Mouse (Mus musculus) hindbrain, embryonic 15.5 days (tissue): Measurements from ENCODE around the gene Mov10l1. TPM values are rescaled to one million over a fixed set of nuclear protein-coding genes. Genes with fewer than 3 reads are reported as not detected.

ENCODE experiments used
- ATAC-seq: fragments of 200-750 bp; cut with Nextera tagmentation; 2 replicates; pipeline ENCODE4 v1.8.0; 2017; ENCODE audit warnings: low read depth, moderate number of reproducible peaks, moderate TSS enrichment; ENCODE audit not compliant: low FRiP score
- H3K27ac ChIP-seq: fragments of 300-500 bp; sonication (generic); replicated peaks from 2 replicates; pipeline ENCODE4 v1.5.1; 2015; ENCODE audit warnings: mild to moderate bottlenecking, inconsistent platforms
- H3K27me3 ChIP-seq: fragments of 300-500 bp; sonication (generic); 2 replicates; pipeline ENCODE4 v1.6.1; 2015; ENCODE audit warnings: control low read depth, inconsistent platforms
- H3K36me3 ChIP-seq: fragments of 300-500 bp; sonication (generic); 2 replicates; pipeline ENCODE4 v1.6.1; 2015; ENCODE audit warnings: control low read depth, inconsistent platforms
- H3K4me1 ChIP-seq: fragments of 300-500 bp; sonication (generic); replicated peaks from 2 replicates; pipeline ENCODE4 v1.6.1; 2015; ENCODE audit warnings: control low read depth, inconsistent platforms
- H3K4me2 ChIP-seq: fragments of 300-500 bp; sonication (generic); 2 replicates; pipeline ENCODE4 v1.6.1; 2015; ENCODE audit warnings: moderate library complexity, mild to moderate bottlenecking, inconsistent platforms
- H3K4me3 ChIP-seq: fragments of 300-500 bp; sonication (generic); 2 replicates; pipeline ENCODE4 v1.5.1; 2015; ENCODE audit warnings: mild to moderate bottlenecking, inconsistent platforms
- H3K9ac ChIP-seq: fragments of 300-500 bp; sonication (generic); 2 replicates; pipeline ENCODE4 v1.6.1; 2015; ENCODE audit warnings: inconsistent platforms
- H3K9me3 ChIP-seq: fragments of 300-500 bp; sonication (generic); 2 replicates; pipeline ENCODE4 v1.6.1; 2016; ENCODE audit warnings: control low read depth, inconsistent platforms
- WGBS: fragments of 180-500 bp; shearing (Covaris S2); methylation state at CpG from one replicate; pipeline ENCODE4 v1.1.7; 2015; 5-methylcytosine and 5-hydroxymethylcytosine counted together
- polyA plus RNA-seq: library from polyadenylated mRNA; unstranded; fragments of >200 nt; fragmentation: Nextera tagmentation; extraction: Ambion mirVana; gene quantifications from 2 replicates; pipeline ENCODE4 v1.2.1, GENCODE M21; 2015

The Mov10l1 gene
- polyA plus RNA-seq, 1 experiment from 2014 or later = not detected

DNA sequence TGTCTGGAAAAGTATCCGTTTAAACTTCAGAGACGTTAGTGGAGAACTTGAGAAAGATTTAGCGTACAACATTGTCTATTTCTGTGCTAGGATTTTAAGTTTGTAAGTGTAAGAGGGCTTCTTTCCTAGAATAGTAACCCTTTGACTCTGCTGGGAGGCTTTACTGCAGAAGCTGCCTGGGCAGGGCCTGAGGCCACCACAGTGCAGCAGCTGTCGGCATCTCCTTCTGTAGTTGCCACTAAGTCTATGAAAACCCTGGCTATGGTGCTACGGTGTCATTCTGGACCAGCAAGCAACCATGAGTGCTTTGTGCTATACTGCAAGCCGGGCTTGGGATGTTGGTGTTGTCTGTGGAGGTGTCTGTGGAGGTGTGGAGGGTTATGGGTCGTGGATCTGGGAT is 37.8 kb downstream of the Mov10l1 start:
- Histone ChIP-seq H3K9me3 (no peaks in the 10 kb centered on the region), H3K27ac (no peak overlapping the region), H3K9ac (no peak overlapping the region), H3K4me1 (no peaks in the 10 kb centered on the region), H3K27me3 (no peaks in the 10 kb centered on the region), H3K4me3 (no peak overlapping the region), H3K4me2 (no peak overlapping the region), H3K36me3 (no peaks in the 10 kb centered on the region)
- WGBS = 90% methylated on average over 7 of the region's 7 CpGs
- ATAC-seq = no peak

DNA sequence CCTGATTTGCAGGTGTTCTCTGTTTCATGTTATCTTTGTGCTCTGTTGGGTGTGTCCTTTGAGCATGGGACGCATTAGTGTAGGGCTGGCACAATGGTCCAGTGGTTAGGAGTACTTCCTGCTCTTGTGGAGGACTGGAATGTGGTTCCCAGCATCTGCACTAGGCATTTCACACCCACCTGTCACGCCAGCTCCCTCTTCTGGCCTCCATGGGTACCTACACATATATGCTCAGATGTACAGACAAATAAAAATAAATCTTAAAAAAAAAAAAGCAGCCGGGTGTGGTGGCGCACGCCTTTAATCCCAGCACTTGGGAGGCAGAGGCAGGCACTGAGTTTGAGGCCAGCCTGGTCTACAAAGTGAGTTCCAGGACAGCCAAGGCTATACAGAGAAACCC is 61.7 kb downstream of the Mov10l1 start:
- no peaks in the 10 kb centered on the region for H3K27me3 ChIP-seq
- no peaks in the 10 kb centered on the region for H3K9me3 ChIP-seq
- no peak overlapping the region for H3K9ac ChIP-seq
- H3K36me3 ChIP-seq = no peaks in the 10 kb centered on the region
- ATAC-seq = no peak
- no peaks in the 10 kb centered on the region for H3K4me1 ChIP-seq
- H3K4me3 ChIP-seq = no peak overlapping the region
- WGBS = 78% methylated on average over 5 of the region's 5 CpGs
- H3K4me2 ChIP-seq = no peak overlapping the region
- H3K27ac ChIP-seq = no peak overlapping the region

DNA sequence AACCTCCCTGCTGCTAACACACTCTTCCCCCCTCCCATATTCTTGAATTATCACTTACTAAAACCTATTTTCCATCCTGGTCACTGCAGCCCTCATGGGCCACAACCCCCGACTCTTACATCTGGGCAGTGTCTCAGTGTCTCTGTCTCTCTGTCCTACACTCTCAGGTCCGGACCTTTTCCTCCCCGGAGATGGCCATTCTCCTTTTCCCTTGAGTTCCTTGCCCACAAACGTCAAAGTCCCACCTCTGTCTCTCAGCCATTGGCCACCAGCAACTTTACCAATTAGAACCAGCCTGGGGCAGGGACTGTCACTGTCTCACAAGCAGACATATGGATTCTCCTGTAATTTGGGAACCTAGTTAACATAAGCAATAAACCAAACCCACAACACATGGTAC is 63.6 kb downstream of the Mov10l1 start:
- 79% methylated on average over 4 of the region's 4 CpGs for WGBS
- Histone ChIP-seq H3K4me3 (no peak overlapping the region), H3K27me3 (no peaks in the 10 kb centered on the region)

DNA sequence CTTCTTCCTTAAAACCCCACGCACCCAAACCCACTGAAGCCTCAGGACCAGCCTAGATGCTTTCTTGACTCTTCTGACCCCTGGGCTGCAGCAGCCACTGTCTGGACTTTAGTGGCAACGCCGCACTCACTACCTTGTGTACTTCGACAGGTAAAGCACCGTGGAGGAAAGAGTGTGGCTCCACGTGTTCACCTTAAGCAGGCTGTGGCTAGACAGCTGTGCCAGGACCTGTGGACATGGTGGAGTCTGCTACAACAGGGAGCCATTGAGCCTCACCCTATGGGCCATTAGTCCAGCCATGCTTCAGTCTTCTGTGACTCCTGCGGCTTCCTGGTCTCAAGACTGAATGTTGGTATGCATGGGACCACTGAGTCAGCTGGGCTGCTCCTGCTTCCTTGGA is 72.0 kb downstream of the Mov10l1 start:
- Histone ChIP-seq H3K9me3 (no peaks in the 10 kb centered on the region), H3K4me2 (no peak overlapping the region), H3K4me1 (peaks cover 7% of the 10 kb centered on the region), H3K27me3 (no peaks in the 10 kb centered on the region), H3K9ac (no peak overlapping the region), H3K4me3 (no peak overlapping the region), H3K27ac (no peak overlapping the region), H3K36me3 (no peaks in the 10 kb centered on the region)
- 89% methylated on average over 7 of the region's 7 CpGs for WGBS
- ATAC-seq = no peak

More for the DNA sequence above, 63.6 kb downstream of the Mov10l1 start:
- Histone ChIP-seq H3K27ac (no peak overlapping the region), H3K4me2 (no peak overlapping the region), H3K9ac (no peak overlapping the region), H3K9me3 (no peaks in the 10 kb centered on the region), H3K36me3 (no peaks in the 10 kb centered on the region), H3K4me1 (no peaks in the 10 kb centered on the region)
- no peak for ATAC-seq

DNA sequence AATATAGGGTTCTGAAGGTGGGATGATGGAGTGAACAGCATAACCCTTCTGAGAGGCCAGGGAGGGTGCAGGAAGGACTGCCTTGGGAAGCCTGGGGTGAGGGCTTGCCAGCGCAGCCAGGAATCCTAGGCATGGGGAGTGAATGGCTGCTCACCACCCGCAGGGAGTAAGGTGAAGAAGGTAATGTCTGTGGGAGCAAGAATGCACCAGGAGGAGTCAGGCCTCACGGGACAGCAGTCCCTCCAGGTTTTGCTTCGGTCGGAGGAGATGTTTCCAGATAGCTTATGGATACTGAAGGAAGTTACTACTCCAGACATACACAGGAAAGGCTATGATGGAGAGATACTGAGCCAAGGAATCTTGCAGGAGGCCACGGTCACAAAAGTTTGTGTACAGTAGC is 76.0 kb downstream of the Mov10l1 start:
- H3K4me2 ChIP-seq = peak overlapping the region; percentile 71
- peak overlapping the region; percentile 81; the same call in 1 of the 2 replicates for H3K27ac ChIP-seq
- ATAC-seq = no peak
- H3K27me3 ChIP-seq = no peaks in the 10 kb centered on the region
- 34% methylated on average over 6 of the region's 6 CpGs for WGBS
- H3K9ac ChIP-seq = peak overlapping the region; percentile 69; the same call in 1 of the 2 replicates
- no peaks in the 10 kb centered on the region for H3K36me3 ChIP-seq
- peaks cover 20% of the 10 kb centered on the region for H3K4me1 ChIP-seq
- peak overlapping the region; percentile 60 for H3K4me3 ChIP-seq
- no peaks in the 10 kb centered on the region for H3K9me3 ChIP-seq

DNA sequence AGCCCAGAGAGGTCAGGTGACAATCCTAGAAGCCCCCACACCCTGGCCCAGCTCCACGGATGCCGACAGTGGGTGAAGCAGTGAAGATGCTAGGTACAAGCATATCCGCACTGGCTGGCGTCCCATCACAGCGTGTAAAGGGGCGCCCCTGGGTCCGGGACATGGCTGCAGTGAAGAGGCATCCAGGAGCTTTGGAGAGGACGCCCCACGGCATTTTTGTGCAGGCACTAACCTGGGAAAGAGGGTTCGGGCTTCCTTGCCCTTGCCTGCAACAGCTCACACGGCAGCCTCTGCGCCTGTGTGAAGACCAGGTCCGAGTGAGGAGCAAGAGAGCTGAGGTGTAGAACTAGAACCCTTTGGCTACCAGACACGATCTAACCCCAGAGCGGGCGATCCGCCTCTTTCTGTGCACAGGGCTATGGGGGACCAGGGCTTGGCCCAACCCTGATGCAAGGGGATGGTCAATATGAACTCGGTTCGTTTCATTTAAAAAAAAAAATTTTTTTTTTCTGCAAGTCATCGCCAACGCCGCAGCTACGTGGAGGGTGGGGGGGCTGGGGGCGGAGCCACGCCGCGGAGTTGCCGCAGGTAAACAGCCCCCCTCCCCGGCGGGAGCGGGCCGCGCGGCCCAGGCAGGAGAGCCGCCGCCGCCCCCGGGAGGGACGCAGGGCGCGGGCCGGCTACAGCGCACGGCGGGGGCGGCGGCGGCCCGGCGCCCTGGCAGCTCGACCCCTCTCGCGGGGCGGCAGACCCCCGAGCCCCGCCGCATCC is 76.6 kb downstream of the Mov10l1 start, which contains the start of gene Panx2:
Gene Panx2, plus strand, starts transcription at position 574 of the 771 bp plus-strand sequence.
- WGBS = under 1% methylated on average over 42 of the region's 57 CpGs
- H3K36me3 ChIP-seq = no peaks in the 10 kb centered on the region
- peak within 1 kb of the TSS; percentile 60 for H3K4me3 ChIP-seq
- no peaks in the 10 kb centered on the region for H3K9me3 ChIP-seq
- peak within 1 kb of the TSS; percentile 69 for H3K9ac ChIP-seq
- peak within 1 kb of the TSS; percentile 71 for H3K4me2 ChIP-seq
- H3K4me1 ChIP-seq = peaks cover 20% of the 10 kb centered on the region
- peak within 1 kb of the TSS; percentile 81 for H3K27ac ChIP-seq
- no peaks in the 10 kb centered on the region for H3K27me3 ChIP-seq
- peak; percentile 56; the same call in 1 of the 2 replicates for ATAC-seq

DNA sequence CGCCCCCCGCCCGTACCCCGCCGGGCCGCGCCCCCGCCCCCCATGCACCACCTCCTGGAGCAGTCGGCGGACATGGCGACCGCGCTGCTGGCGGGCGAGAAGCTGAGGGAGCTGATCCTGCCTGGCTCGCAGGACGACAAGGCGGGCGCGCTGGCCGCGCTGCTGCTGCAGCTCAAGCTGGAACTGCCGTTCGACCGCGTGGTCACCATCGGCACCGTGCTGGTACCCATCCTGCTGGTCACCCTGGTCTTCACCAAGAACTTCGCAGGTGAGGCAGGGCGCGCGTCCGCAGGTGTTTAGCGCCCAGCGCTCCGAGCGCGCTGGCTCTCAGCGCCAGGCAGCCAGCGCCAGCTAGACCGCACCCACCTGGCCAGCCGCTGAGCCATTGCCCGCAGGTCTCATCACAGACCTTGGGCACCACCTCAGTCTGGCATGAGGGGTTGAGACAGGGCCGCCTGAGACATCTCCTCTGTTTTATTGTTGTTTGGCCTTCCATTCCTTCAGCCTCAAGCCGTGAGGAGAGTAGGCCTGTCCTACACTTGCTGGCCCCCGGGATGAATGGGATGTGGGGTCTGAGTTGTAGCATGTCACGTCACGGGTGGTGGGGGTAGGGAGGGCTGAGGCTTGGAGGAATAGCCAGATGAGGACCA is 77.4 kb downstream of the Mov10l1 start:
- Histone ChIP-seq H3K4me3 (peak overlapping the region; percentile 60), H3K4me1 (peaks cover 20% of the 10 kb centered on the region), H3K36me3 (no peaks in the 10 kb centered on the region), H3K27ac (peak overlapping the region; percentile 81), H3K9ac (peak overlapping the region; percentile 69), H3K9me3 (no peaks in the 10 kb centered on the region), H3K4me2 (peak overlapping the region; percentile 71), H3K27me3 (peaks cover 2% of the 10 kb centered on the region; the same call in 1 of the 2 replicates)
- peak; percentile 45 for ATAC-seq
- WGBS = 2% methylated on average over 45 of the region's 48 CpGs

DNA sequence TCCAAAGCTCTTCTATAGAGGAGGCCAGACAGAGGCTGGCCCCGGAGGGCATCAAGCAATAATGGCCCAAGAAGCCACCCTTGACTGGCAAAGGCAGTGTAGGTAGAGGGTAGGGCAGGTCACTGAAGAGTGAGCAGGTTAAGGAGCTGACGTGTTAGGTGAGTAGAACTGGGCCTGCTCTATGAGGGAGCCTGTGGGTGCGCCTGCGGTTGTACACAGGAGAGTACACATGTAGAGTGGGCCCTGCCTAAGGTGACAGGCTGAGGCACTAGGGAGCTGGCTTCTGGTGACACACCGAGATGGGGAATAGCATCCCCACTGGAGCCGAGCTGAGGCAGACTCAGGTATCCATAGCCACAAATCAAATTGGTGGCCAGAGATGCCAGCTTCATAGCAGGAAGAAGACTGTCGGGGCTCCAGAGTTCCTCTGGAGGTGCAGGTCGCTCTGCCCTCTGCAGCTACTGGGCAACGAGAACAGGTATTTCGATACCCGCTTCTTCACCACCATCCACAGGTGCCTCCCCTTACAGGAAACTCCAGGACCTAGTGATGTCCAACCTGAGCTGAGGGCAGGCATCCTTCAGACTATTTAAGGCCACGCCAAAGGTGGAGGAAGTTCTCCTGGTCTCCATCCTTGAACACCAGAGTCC is 78.2 kb downstream of the Mov10l1 start:
- peak overlapping the region; percentile 69 for H3K9ac ChIP-seq
- no peaks in the 10 kb centered on the region for H3K36me3 ChIP-seq
- H3K9me3 ChIP-seq = no peaks in the 10 kb centered on the region
- H3K4me1 ChIP-seq = peaks cover 20% of the 10 kb centered on the region
- 91% methylated on average over 12 of the region's 12 CpGs for WGBS
- H3K27me3 ChIP-seq = peaks cover 5% of the 10 kb centered on the region; the same call in 1 of the 2 replicates
- peak overlapping the region; percentile 71 for H3K4me2 ChIP-seq
- 0 out of 2 replicates have a peak, but pooled peaks have one; percentile 28 for ATAC-seq
- 0 out of 2 replicates have a peak overlapping the region, but pooled peaks have one; percentile 81 for H3K27ac ChIP-seq
- peak overlapping the region; percentile 60 for H3K4me3 ChIP-seq

DNA sequence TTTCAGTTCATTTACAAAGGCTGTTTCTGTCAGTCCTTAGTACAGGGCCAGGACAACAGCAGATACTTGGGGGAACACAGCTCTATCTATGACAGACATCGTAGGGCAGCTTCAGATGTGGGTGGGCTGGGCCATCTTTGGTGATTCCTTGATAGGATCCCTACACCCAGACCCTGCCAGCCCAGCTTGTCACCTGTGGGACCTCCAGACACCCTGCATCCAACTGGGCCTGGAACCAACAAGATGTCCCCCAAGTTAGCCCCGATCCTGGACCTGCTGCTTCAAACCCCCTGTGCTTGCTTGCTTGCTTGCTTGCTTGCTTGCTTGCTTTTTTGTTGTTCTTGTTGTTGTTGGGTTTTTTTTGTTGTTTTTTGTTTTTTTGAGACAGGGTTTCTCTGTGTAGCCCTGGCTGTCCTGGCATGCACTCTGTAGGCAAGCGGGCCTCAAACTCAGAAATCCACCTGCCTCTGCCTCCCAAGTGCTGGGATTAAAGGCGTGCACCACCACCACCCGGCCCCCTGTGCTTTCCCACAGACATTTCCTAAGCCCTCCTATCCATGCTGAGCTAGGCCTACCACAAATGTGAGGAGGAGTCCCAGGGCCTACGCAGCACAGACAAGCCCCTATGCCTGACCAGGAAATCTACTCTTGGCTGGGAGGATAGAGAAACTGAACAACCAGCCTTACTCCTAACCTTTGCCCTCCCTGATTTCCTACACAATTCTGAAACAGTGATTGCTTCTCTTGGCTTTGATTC is 79.2 kb downstream of the Mov10l1 start:
- no peak overlapping the region for H3K27ac ChIP-seq
- H3K27me3 ChIP-seq = peaks cover 15% of the 10 kb centered on the region
- no peaks in the 10 kb centered on the region for H3K36me3 ChIP-seq
- H3K9ac ChIP-seq = peak overlapping the region; percentile 69; the same call in 1 of the 2 replicates
- WGBS = 88% methylated on average over 6 of the region's 6 CpGs
- peaks cover 20% of the 10 kb centered on the region for H3K4me1 ChIP-seq
- no peak overlapping the region for H3K4me2 ChIP-seq
- H3K9me3 ChIP-seq = no peaks in the 10 kb centered on the region
- ATAC-seq = no peak
- H3K4me3 ChIP-seq = no peak overlapping the region

DNA sequence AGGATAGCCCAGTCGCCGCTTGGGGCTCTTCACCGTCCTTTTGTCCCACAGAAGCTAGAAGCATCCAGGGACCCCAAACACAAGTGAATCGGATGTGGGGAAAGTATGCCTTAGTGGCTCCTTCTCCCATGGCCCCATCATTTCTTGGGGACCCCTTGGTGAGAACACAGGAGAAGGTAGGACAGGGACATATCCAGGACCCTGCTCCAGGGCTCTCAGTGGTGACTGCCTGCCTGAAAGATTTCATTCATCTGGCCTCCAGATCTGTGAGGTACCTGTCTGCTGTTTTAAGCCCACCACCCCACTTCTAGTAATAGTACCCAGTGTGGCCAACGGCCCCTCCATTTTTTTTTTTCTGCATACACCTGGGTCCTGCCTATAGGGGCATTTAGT is 79.8 kb downstream of the Mov10l1 start:
- ATAC-seq = no peak
- Histone ChIP-seq H3K27me3 (peaks cover 21% of the 10 kb centered on the region), H3K9me3 (no peaks in the 10 kb centered on the region), H3K36me3 (no peaks in the 10 kb centered on the region), H3K4me3 (no peak overlapping the region), H3K4me2 (no peak overlapping the region), H3K9ac (no peak overlapping the region), H3K4me1 (peaks cover 20% of the 10 kb centered on the region), H3K27ac (no peak overlapping the region)
- 84% methylated on average over 5 of the region's 5 CpGs for WGBS

DNA sequence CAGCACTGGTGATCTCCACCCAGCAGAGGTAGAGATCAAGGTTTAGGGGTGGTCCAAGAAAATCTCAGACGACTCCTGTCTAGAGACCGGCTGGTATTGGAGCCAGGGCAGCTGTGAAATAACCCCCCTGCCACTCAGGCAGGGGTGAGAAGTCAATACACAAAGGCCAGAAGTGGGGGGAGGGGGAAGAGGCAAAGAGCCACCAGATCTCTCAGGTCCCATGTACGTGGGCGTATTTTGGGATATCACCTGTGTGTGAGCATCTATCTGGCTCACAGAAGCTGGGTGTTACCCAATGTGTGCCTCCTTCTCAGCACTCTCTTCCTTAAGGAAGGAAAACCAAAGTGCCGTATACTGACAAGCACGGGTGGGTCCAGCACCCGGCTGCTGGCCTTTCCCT is 80.3 kb downstream of the Mov10l1 start:
- H3K9me3 ChIP-seq = no peaks in the 10 kb centered on the region
- peaks cover 20% of the 10 kb centered on the region for H3K4me1 ChIP-seq
- no peak overlapping the region for H3K9ac ChIP-seq
- 77% methylated on average over 7 of the region's 7 CpGs for WGBS
- H3K4me3 ChIP-seq = no peak overlapping the region
- no peak for ATAC-seq
- no peak overlapping the region for H3K4me2 ChIP-seq
- H3K27ac ChIP-seq = no peak overlapping the region
- peaks cover 25% of the 10 kb centered on the region for H3K27me3 ChIP-seq
- H3K36me3 ChIP-seq = no peaks in the 10 kb centered on the region
